Mouse (Mus musculus) thymus, adult 2 months (tissue): ENCODE measurements at regions not wholly inside any gene's neighbourhood (a gene's known extent, or its start where the extent isn't known, plus 50 kb on each side); places are given as distances from the start of the nearest gene placed in this dataset.

Experiments
- CTCF ChIP-seq: fragments of 200-500 bp; IDR thresholded peaks from 2 replicates; pipeline ENCODE4 v1.5.1; 2012; ENCODE audit warnings: mild to moderate bottlenecking, control low read depth, low read length, moderate library complexity, borderline replicate concordance; ENCODE audit not compliant: control insufficient read depth, poor library complexity, insufficient read depth; ENCODE audit errors: extremely low read depth
- POLR2A ChIP-seq: fragments of 200-500 bp; IDR thresholded peaks from 2 replicates; pipeline ENCODE4 v1.6.1; 2012; ENCODE audit warnings: mild to moderate bottlenecking, low read length, control low read depth, moderate library complexity; ENCODE audit not compliant: control insufficient read depth, poor library complexity, insufficient read depth; ENCODE audit errors: extremely low read depth

DNA sequence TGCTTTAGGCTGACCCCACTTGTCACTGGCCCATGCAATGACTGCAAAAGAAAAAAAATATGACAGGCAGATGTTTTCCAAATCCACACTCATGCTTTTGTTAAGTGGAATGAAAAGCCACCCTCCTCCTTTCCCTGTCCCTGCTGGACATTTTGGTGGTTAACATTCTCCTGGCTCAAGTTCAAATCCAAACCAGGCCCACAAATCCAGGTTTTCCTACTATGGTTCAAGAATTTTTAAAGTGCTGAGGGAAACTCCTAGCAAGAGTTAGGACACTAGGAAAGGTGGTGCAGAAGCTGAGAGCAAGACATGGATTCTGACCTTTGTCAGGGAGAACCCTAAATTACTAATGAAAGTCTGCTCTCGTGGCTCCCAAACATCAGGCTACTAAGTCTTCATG is 130.1 kb downstream of the Tas2r134 start:
- TF ChIP-seq CTCF = no peak
- no peak for TF ChIP-seq POLR2A
